Mouse (Mus musculus) ovary, postnatal 10 days (tissue): Measurements from ENCODE around the gene Gas7.

ENCODE experiments used
- DNase-seq: peaks from one replicate; pipeline ENCODE4 v3.0.0; 2022; ENCODE audit warnings: low spot score

Gene Gas7

DNA sequence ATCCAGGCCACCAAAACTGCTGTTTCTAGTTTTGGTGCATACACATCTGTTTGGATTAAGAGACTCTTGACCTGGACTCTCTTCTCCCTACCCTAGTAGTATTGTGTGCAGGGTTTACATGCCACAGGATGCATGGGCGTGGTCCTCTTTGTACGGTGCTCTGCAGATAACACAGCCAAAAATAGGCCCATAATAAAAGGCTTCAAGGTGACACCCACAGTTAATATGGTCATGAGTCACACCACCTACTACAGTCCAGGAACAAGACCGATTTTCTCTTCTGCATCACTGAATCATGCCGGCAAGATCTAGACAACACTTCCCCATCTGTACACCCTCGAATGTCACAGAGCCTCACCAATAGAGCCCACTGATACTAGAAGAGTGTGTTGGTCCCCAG lies 266.2 kb downstream of the Gas7 start:
- DNase-seq: no peak

DNA sequence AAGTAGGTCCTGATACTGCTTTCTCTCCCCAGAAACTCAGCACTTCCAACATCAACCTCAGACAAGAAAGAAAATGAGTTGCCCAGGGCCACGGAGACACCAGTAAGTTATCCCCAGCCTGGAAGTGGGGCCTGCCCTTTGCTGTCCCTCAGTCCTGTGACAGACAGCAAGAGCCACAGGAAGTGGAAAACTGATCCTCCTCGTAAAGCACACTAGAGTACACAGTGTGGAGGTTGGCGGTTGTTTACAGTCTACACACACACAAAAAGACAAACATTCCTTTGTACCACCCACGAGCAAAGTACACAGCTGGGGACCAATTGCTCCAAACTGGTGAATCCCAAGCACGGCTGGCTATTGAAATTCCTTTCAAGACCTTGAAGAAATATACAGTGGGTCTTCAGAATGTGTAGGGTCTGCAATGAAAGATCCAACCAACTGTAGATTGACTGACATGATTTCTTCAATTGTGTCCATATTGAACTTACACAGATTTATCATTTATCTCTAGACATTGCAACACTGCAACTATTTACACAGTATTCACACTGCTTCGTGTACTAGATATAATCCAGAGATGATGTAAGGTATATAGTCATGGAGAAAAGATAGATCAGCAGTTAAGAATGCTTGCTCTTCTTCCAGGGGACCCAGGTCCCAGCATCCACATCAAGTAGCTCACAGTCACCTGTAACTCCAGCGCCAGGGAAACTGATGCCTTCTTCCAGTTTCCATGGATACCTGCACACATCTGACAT lies 267.3 kb downstream of the Gas7 start:
- DNase-seq: no peak

DNA sequence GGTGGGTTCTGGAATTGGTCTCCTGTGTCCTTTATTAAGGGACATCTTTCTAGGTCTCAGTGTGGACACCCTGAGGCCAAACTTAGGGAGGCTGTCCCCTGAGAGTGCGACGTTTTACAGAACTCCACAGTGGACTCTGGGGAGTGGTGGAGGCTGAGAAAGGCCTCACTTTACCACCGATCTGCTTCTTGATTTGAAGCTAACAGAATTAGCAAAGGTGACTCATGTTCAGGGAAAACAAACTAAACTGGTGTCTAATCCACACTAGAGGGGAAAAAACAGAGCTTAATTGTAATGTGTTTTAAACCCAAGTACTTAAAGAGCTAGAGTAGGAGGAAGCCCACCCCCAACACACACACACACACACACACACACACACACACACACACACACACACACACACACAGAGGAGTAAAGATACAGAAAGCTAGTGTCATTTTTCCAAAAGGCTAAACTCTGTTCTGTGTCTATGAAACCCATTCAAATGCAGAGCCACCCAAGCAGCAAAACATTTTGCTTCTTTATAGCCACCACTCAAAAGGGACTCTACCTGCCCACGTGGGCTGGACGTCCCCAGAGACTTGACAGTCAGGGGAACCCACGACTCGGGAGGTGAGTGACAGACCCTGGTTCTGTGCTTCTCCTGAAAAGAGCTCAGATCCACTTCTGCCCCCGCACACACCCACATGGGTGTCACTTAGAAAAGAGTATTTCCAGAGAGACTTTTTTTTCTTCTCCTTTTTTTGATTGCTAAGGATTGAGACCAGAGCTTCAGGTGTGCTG lies 268.2 kb downstream of the Gas7 start:
- no peak for DNase-seq

DNA sequence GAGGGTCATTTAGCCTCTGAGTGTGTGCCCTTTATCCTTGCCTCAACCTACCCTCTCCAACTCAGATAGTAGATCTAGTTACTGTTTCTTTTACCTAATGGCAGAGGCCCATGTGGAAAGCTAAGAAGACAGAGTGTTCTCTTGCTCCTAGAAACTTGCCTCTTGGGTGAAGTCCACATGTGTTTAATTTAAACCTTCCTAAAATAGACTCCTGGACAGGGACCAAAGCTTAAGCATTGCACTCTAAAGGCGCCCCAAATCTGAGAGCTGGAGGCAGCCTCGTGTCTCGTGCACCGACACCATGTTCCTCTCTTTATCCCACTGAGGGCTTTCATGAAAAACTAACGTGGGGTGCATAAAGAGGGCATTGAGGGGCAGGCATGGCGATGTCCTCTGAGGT lies 271.9 kb downstream of the Gas7 start:
- no peak for DNase-seq

DNA sequence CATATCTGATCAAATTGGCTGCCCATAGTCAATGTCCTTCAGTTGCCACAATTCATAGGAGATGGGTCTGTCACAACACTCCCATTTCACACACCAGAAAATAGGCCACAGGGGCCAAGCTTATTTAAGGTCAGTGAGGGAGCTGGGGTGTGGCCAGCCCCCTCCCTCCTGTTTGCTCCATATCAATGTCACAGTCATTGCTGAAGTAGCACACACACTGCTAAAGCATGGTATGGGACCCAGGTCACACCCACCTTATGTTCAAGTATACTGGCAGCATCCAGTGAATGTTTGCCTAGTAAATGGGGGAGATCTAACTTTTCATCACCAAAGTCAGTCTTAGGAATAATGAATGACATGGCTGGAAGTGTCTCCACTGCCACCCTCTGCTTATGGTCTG lies 273.5 kb downstream of the Gas7 start:
- DNase-seq: no peak

DNA sequence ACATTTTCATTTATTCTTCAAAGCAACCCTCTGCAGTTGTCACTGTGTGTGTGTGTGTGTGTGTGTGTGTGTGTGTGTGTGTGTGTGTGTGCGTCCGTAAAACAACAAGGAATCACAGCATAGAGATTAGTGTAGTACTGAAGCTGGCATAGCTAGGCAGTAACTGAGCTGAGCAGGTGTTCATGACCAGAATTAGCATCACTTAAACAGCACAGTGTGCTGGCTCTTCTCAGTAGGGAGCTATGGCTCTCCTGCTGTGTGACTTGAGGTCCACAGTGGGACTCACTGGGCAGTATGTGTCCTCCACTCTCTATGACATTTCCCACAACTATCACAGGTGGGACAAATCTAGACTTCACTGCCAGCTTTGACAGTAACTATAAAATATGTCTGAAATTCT lies 275.8 kb downstream of the Gas7 start:
- no peak for DNase-seq

DNA sequence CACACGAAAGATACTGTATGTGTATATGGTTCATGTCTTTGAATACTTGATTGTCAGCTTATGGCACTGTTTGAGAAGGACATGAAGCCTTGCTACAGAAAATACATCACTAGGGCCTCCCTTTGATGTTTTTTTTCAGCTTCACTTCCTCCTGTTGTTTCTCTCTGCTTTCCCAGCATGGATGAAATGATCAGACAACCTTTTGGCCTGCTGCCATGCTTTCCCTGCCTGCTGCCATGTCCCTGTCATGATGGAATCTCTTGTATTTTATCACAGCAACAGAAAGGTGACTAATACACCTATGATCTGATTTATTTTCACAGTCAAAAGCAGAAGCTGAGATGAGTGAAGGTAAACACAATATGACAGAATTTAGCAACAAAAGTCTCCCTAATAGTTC lies 278.5 kb downstream of the Gas7 start:
- no peak for DNase-seq

DNA sequence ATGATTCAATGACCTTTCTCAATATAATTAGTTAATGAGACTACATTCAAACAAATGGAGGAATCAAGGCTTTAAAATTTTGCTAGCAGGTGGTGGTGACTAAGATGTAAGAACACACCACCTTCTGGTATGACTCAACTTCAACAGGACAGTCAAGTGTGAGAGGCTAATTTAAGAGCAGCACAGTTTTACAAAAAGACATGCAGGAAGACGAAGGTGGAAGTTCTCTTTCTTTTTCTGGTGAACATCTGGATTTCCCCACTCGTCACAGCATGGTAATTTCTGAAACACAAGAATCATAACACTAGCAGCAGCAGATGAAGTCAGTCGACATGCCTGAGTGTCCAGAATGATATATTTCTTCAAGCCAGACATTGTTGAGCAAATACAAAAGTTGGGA lies 279.4 kb downstream of the Gas7 start:
- no peak for DNase-seq

DNA sequence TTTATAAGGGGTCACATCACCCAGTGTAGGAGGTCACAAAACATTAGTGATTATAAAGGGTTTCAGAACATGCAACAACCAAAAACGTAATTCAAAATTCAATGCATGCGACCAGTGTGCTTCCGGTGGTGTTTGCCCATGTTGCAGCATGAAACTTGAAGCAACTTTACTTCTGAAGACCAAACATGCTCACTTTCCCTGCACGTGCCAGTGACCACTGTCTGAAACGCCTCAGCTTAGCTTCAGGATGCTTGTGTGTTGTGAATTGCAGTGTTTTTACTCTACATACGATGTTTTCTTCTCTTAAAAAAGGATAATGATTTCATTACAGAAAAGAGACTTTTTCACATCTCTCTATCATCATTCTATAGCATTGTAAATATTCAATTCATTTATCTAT lies 283.1 kb downstream of the Gas7 start:
- no peak for DNase-seq
